26 mouse cellular contexts compared by ENCODE assay signal in the genomic region with DNA sequence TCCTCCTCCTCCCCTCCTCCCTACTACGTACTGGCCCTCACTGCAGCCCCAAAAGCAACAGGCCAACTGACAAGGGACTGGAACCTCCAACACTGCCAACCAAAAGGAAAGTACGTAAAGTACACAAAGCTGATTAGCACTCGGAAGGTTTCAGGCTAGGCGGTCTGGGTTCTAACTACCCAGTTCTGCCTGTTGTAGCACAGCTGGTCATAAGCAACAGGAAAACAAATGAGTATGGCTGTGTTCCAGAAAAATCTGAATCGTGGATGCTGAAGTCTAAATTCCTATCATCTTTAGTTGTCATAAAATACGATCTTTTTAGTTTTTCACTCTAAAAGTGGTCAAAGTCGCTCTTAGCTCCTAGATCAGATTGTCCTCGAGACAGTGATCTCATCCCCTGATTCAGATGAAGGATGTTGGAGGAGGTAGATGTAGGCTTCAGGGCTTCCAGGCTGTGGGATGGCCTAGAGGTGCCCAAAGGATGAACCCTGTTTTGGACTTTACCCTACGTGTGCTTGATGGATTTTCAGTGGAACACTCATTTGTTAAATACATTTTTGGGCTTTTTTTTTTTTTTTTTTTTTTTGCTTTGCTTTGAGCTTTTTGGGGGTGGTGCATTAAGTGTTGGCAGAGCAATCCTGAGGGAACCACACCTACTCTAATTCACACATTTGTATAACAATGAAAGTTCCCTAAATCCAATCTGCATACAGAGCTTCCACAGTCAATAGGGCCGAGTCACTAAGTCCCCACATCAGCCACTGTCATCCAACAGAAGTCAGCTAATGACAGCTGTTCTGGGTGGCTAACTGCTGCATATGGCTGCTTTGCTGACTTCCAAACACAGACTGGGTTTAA. TPM values are rescaled to one million over a fixed set of nuclear protein-coding genes. Genes with fewer than 3 reads are reported as not detected.
DNase-seq lines count a peak whose midpoint lies in the region; ATAC-seq and TF ChIP-seq lines count a peak whose summit lies in the region.
"Had no signal": no experiment of that assay in that cellular context is flagged by ENCODE, and none has a peak within 500 bp of the region (broad histone marks: within the 10 kb centered on the region; RNA-seq: fewer than 3 reads in every experiment).

No protein-coding gene starts in this region.

- H3K27me3 ChIP-seq in hindbrain, embryonic 10.5 days (ENCODE audit: insufficient read depth, poor library complexity, severe bottlenecking), result 0 out of 2 replicates have a peak, but pooled peaks cover 4% of the 10 kb centered on the region
- H3K27me3 ChIP-seq in hindbrain, postnatal 0 days (ENCODE audit: insufficient read depth, low read length), result no peaks in the 10 kb centered on the region
- no peaks in the 10 kb centered on the region for H3K27me3 ChIP-seq in kidney, postnatal 0 days (ENCODE audit: insufficient read depth, low read length)
- H3K27me3 ChIP-seq in CH12.LX (replicated peaks), result no peaks in the 10 kb centered on the region
- H3K27me3 ChIP-seq in embryonic facial prominence, embryonic 10.5 days (replicated peaks; ENCODE audit: low read depth, poor library complexity, severe bottlenecking), result no peaks in the 10 kb centered on the region
- H3K27me3 ChIP-seq in liver, embryonic 11.5 days (replicated peaks; ENCODE audit: control insufficient read depth, insufficient read depth, low read length), result no peaks in the 10 kb centered on the region
- H3K27me3 ChIP-seq: embryonic facial prominence, embryonic 15.5 days; hindbrain, embryonic 12.5 days; neural tube, embryonic 12.5 days; Patski had no signal

- no peak for DNase-seq in hindbrain, embryonic 10.5 days (ENCODE audit: low spot score)
- no peak for DNase-seq in hindbrain, postnatal 0 days (ENCODE audit: low spot score)
- peak; percentile 81 for DNase-seq in kidney, postnatal 0 days (ENCODE audit: low spot score)
- no peak for DNase-seq in kidney, adult 18-20 months
- DNase-seq in CH12.LX (ENCODE audit: extremely low read depth), result no peak
- DNase-seq in embryonic facial prominence, embryonic 10.5 days (ENCODE audit: low spot score), result no peak
- no peak for DNase-seq in cerebellum, postnatal 25 days
- DNase-seq in liver, embryonic 11.5 days (ENCODE audit: low spot score), result no peak
- DNase-seq: adrenal gland, postnatal 14 days; cerebellum, adult 11 months; cerebellum, postnatal 14 days; embryo, embryonic 11 days; gastrocnemius, adult 2 months; heart, postnatal 10 days; lung, adult 18-20 months; right cerebral cortex, postnatal 4 days; thymus, postnatal 25 days had no signal

- dilution Hi-C loops in CH12.LX (cut with MboI; ENCODE audit: extremely low pct_ligation_motif_present, extremely low pct_unique_long_range_greater_than_20kb, low sequenced_read_pairs), result no loop called here

- TF ChIP-seq POLR2A in CH12.LX (IDR thresholded peaks at IDR 0.05; ENCODE audit: low read depth, low read length), result no peak

- no peaks in the 10 kb centered on the region for H3K36me3 ChIP-seq in hindbrain, embryonic 10.5 days
- H3K36me3 ChIP-seq in hindbrain, postnatal 0 days (ENCODE audit: insufficient read depth, low read length), result no peaks in the 10 kb centered on the region
- H3K36me3 ChIP-seq in kidney, postnatal 0 days (ENCODE audit: insufficient read depth, low read length), result no peaks in the 10 kb centered on the region
- no peaks in the 10 kb centered on the region for H3K36me3 ChIP-seq in CH12.LX (replicated peaks in 1 of 2; ENCODE audit: control insufficient read depth in 1 of 2, insufficient read depth in 1 of 2, low read length in 1 of 2)
- no peaks in the 10 kb centered on the region for H3K36me3 ChIP-seq in embryonic facial prominence, embryonic 10.5 days (replicated peaks)
- no peaks in the 10 kb centered on the region for H3K36me3 ChIP-seq in liver, embryonic 11.5 days (ENCODE audit: control insufficient read depth, insufficient read depth, low read length)
- H3K36me3 ChIP-seq: embryonic facial prominence, embryonic 15.5 days; hindbrain, embryonic 12.5 days; midbrain, embryonic 12.5 days; neural tube, embryonic 12.5 days had no signal

- in situ Hi-C loops in CH12.LX (cut with MboI; ENCODE audit: low pct_ligation_motif_present, low pct_unique_long_range_greater_than_20kb, low sequenced_read_pairs), result loop anchor here (5.0 kb wide), 1 partner anchor 104 kb away; no protein-coding TSS in a partner anchor

- TF ChIP-seq CTCF in hindbrain, postnatal 0 days (IDR thresholded peaks at IDR 0.05; ENCODE audit: low read depth), result no peak
- no peak for TF ChIP-seq CTCF in kidney, postnatal 0 days (IDR thresholded peaks at IDR 0.05; ENCODE audit: low read depth)
- TF ChIP-seq CTCF in CH12.LX (conservative IDR thresholded peaks at IDR 0.05 in 1 of 2, IDR thresholded peaks at IDR 0.05 in 1 of 2; ENCODE audit: low read depth in 2 of 2, low read length in 2 of 2), result no peak

- 65% methylated on average over 10 of the region's 10 CpGs for WGBS in hindbrain, embryonic 10.5 days
- WGBS in hindbrain, postnatal 0 days, result 58% methylated on average over 9 of the region's 10 CpGs
- 57% methylated on average over 9 of the region's 10 CpGs for WGBS in kidney, postnatal 0 days
- WGBS in embryonic facial prominence, embryonic 10.5 days, result 69% methylated on average over 9 of the region's 10 CpGs
- WGBS in liver, embryonic 11.5 days, result 66% methylated on average over 9 of the region's 10 CpGs

- H3K9ac ChIP-seq in hindbrain, postnatal 0 days (replicated peaks; ENCODE audit: low read length), result no peak overlapping the region
- H3K9ac ChIP-seq in kidney, postnatal 0 days (ENCODE audit: low read depth, low read length), result no peak overlapping the region
- no peak overlapping the region for H3K9ac ChIP-seq in CH12.LX (ENCODE audit: insufficient read depth, low read depth)
- H3K9ac ChIP-seq in liver, embryonic 11.5 days (ENCODE audit: low read depth, low read length), result no peak overlapping the region
- H3K9ac ChIP-seq: embryonic facial prominence, embryonic 15.5 days; hindbrain, embryonic 12.5 days; midbrain, embryonic 12.5 days; neural tube, embryonic 12.5 days had no signal

- peak overlapping the region; percentile 74 for H3K27ac ChIP-seq in hindbrain, embryonic 10.5 days
- no peak overlapping the region for H3K27ac ChIP-seq in hindbrain, postnatal 0 days
- no peak overlapping the region for H3K27ac ChIP-seq in kidney, postnatal 0 days
- peak overlapping the region; percentile 56 for H3K27ac ChIP-seq in CH12.LX (ENCODE audit: insufficient read depth, low read depth)
- peak overlapping the region; percentile 76; the same call in 1 of the 2 replicates for H3K27ac ChIP-seq in embryonic facial prominence, embryonic 10.5 days (replicated peaks)
- H3K27ac ChIP-seq in liver, embryonic 11.5 days (ENCODE audit: low read depth, low read length), result no peak overlapping the region
- H3K27ac ChIP-seq: embryonic facial prominence, embryonic 15.5 days; gastrocnemius, adult 2 months; hindbrain, embryonic 12.5 days; layer of hippocampus, adult 2 months; macrophage; midbrain, embryonic 12.5 days; neural tube, embryonic 12.5 days had no signal

- ATAC-seq in hindbrain, postnatal 0 days, result no peak
- ATAC-seq in kidney, postnatal 0 days (replicated peaks; ENCODE audit: low FRiP score, low read depth), result no peak
- ATAC-seq in liver, embryonic 11.5 days (replicated peaks; ENCODE audit: low FRiP score), result no peak
- ATAC-seq: inflammation-experienced regulatory T-cells, adult 6 months; Patski had no signal

- no peak overlapping the region for H3K4me3 ChIP-seq in hindbrain, embryonic 10.5 days
- no peak overlapping the region for H3K4me3 ChIP-seq in hindbrain, postnatal 0 days (ENCODE audit: low read length)
- no peak overlapping the region for H3K4me3 ChIP-seq in kidney, postnatal 0 days (replicated peaks; ENCODE audit: low read depth, low read length)
- no peak overlapping the region for H3K4me3 ChIP-seq in CH12.LX (replicated peaks in 1 of 3; ENCODE audit: low read depth in 2 of 3, low read length in 2 of 3, poor library complexity in 1 of 3)
- no peak overlapping the region for H3K4me3 ChIP-seq in embryonic facial prominence, embryonic 10.5 days
- no peak overlapping the region for H3K4me3 ChIP-seq in liver, embryonic 11.5 days (ENCODE audit: low read depth, low read length)
- H3K4me3 ChIP-seq: embryonic facial prominence, embryonic 15.5 days; gastrocnemius, adult 2 months; hindbrain, embryonic 12.5 days; layer of hippocampus, adult 2 months; midbrain, embryonic 12.5 days; neural tube, embryonic 12.5 days had no signal

- TF ChIP-seq RAD21 in CH12.LX (IDR thresholded peaks at IDR 0.05; ENCODE audit: low read depth, low read length), result no peak

- no peaks in the 10 kb centered on the region for H3K9me3 ChIP-seq in hindbrain, embryonic 10.5 days
- H3K9me3 ChIP-seq in hindbrain, postnatal 0 days (ENCODE audit: low read length), result no peaks in the 10 kb centered on the region
- no peaks in the 10 kb centered on the region for H3K9me3 ChIP-seq in kidney, postnatal 0 days (replicated peaks; ENCODE audit: low read length)
- no peaks in the 10 kb centered on the region for H3K9me3 ChIP-seq in CH12.LX (replicated peaks; ENCODE audit: low read length)
- no peaks in the 10 kb centered on the region for H3K9me3 ChIP-seq in embryonic facial prominence, embryonic 10.5 days
- H3K9me3 ChIP-seq in liver, embryonic 11.5 days (ENCODE audit: control insufficient read depth, low read length), result no peaks in the 10 kb centered on the region
- H3K9me3 ChIP-seq: embryonic facial prominence, embryonic 15.5 days; hindbrain, embryonic 12.5 days; midbrain, embryonic 12.5 days; neural tube, embryonic 12.5 days had no signal

- H3K4me1 ChIP-seq in hindbrain, embryonic 10.5 days (replicated peaks), result peaks cover 46% of the 10 kb centered on the region
- 0 out of 2 replicates have a peak, but pooled peaks cover 5% of the 10 kb centered on the region for H3K4me1 ChIP-seq in hindbrain, postnatal 0 days (ENCODE audit: insufficient read depth, low read length)
- H3K4me1 ChIP-seq in kidney, postnatal 0 days (replicated peaks; ENCODE audit: insufficient read depth, low read length), result peaks cover 17% of the 10 kb centered on the region
- peaks cover 26 to 64% of the 10 kb centered on the region in 2 experiments for H3K4me1 ChIP-seq in CH12.LX (ENCODE audit: control insufficient read depth in 1 of 2, insufficient read depth in 2 of 2)
- H3K4me1 ChIP-seq in embryonic facial prominence, embryonic 10.5 days, result peaks cover 35% of the 10 kb centered on the region
- H3K4me1 ChIP-seq in liver, embryonic 11.5 days (replicated peaks; ENCODE audit: control insufficient read depth, insufficient read depth, low read length), result peaks cover 12% of the 10 kb centered on the region

- no peak overlapping the region for H3K4me2 ChIP-seq in hindbrain, postnatal 0 days (ENCODE audit: low read depth, low read length)
- no peak overlapping the region for H3K4me2 ChIP-seq in kidney, postnatal 0 days (ENCODE audit: low read length)
- H3K4me2 ChIP-seq in CH12.LX (ENCODE audit: insufficient read depth, low read depth, poor library complexity, severe bottlenecking), result no peak overlapping the region
- no peak overlapping the region for H3K4me2 ChIP-seq in liver, embryonic 11.5 days
- H3K4me2 ChIP-seq: embryonic facial prominence, embryonic 15.5 days; heart, embryonic 11.5 days; hindbrain, embryonic 12.5 days; midbrain, embryonic 12.5 days; neural tube, embryonic 12.5 days had no signal

- no peak for TF ChIP-seq EP300 in CH12.LX (IDR thresholded peaks at IDR 0.05; ENCODE audit: low read length)

- no peaks in the 10 kb centered on the region for H3K79me2 ChIP-seq in CH12.LX (replicated peaks; ENCODE audit: control insufficient read depth, extremely low read depth, insufficient read depth, poor library complexity, severe bottlenecking)

RNA-seq across cellular contexts. Expression of a gene that starts 55.6 kb away (rescaled TPM):
- polyA plus RNA-seq in hindbrain, embryonic 10.5 days (2016; fragmentation: Nextera tagmentation; extraction: Ambion mirVana), result 14.4 and 16.1 TPM in 2 replicates
- 17.2 and 19.9 TPM in 2 replicates for total RNA-seq in hindbrain, postnatal 0 days (2014; rRNA removed)
- 1.4 and 1.8 TPM in 2 replicates for polyA plus RNA-seq in hindbrain, postnatal 0 days (2015; fragmentation: Nextera tagmentation; extraction: Ambion mirVana)
- polyA plus RNA-seq in kidney, postnatal 0 days (2015; fragmentation: Nextera tagmentation; extraction: Ambion mirVana), result 15.2 and 17.9 TPM in 2 replicates
- total RNA-seq in CH12.LX (2012; rRNA removed) (8.2 and 10.1 TPM in 2 replicates), CH12.LX (2014; rRNA removed) (3.3 and 4.0 TPM in 2 replicates)
- polyA plus RNA-seq in CH12.LX (2012; ENCODE audit: insufficient read length, low read depth), result 4.2 and 4.8 TPM in 2 replicates
- 12.7 and 14.4 TPM in 2 replicates for polyA plus RNA-seq in embryonic facial prominence, embryonic 10.5 days (2016; fragmentation: Nextera tagmentation; extraction: Ambion mirVana)
- 7.5 and 7.7 TPM in 2 replicates for polyA plus RNA-seq in liver, embryonic 11.5 days (2014; fragmentation: Nextera tagmentation; extraction: Ambion mirVana)

Comparison
In these comparisons a context has a peak if more than half of its experiments do, and no peak if none do; other contexts are left out.
1. H3K27ac ChIP-seq: peak in hindbrain, embryonic 10.5 days (single experiment), CH12.LX (single experiment) and embryonic facial prominence, embryonic 10.5 days (single experiment); none in hindbrain, postnatal 0 days (single experiment), kidney, postnatal 0 days (single experiment) and liver, embryonic 11.5 days (single experiment).